Mouse (Mus musculus): ENCODE results near the gene Exoc7. TPM values are rescaled to one million over a fixed set of nuclear protein-coding genes. Genes with fewer than 3 reads are reported as not detected.

The Exoc7 gene
- polyA plus RNA-seq, 1 experiment from 2014 or later, result 47.8 TPM

- peak; percentile 84 for ATAC-seq (ENCODE audit: insufficient number of reproducible peaks, low FRiP score)
- WGBS, result 1% methylated on average over 61 of the region's 61 CpGs
- H3K9ac ChIP-seq, result peak within 1 kb of the TSS; percentile 81
- H3K36me3 ChIP-seq, result no peaks in the 10 kb centered on the region
- peak within 1 kb of the TSS; percentile 99 for H3K4me2 ChIP-seq
- H3K4me3 ChIP-seq, result peak within 1 kb of the TSS; percentile 69
- no peaks in the 10 kb centered on the region for H3K9me3 ChIP-seq (replicated peaks)
- H3K27me3 ChIP-seq (replicated peaks), result peaks cover 61% of the 10 kb centered on the region
- peaks cover 36% of the 10 kb centered on the region for H3K4me1 ChIP-seq (replicated peaks)
- H3K27ac ChIP-seq (ENCODE audit: poor library complexity, severe bottlenecking), result no peak within 1 kb of the TSS
Measured at GRCm38 (mm10) chr11:116335244-116336036, 28.4 kb upstream of the Exoc7 start, which contains the start of gene Foxj1. Gene Foxj1 (minus strand): TSS chr11:116335399.

GRCm38 (mm10) chr11:116334417-116334782, 27.4 kb upstream of the Exoc7 start:
- peaks cover 44% of the 10 kb centered on the region for H3K4me1 ChIP-seq (replicated peaks)
- H3K4me3 ChIP-seq, result peak overlapping the region; percentile 69
- H3K4me2 ChIP-seq, result peak overlapping the region; percentile 99
- H3K27me3 ChIP-seq (replicated peaks), result peaks cover 61% of the 10 kb centered on the region
- H3K27ac ChIP-seq (ENCODE audit: poor library complexity, severe bottlenecking), result no peak overlapping the region
- H3K36me3 ChIP-seq, result no peaks in the 10 kb centered on the region
- H3K9ac ChIP-seq, result peak overlapping the region; percentile 8; the same call in 1 of the 2 replicates
- no peaks in the 10 kb centered on the region for H3K9me3 ChIP-seq (replicated peaks)
- ATAC-seq (ENCODE audit: insufficient number of reproducible peaks, low FRiP score), result no peak
- 7% methylated on average over 26 of the region's 26 CpGs for WGBS

- H3K9ac ChIP-seq, result peak overlapping the region; percentile 8; the same call in 1 of the 2 replicates
Measured at GRCm38 (mm10) chr11:116333526-116334416, 26.7 kb upstream of the Exoc7 start.

GRCm38 (mm10) chr11:116332983-116333270, 25.9 kb upstream of the Exoc7 start:
- no peak overlapping the region for H3K27ac ChIP-seq (ENCODE audit: poor library complexity, severe bottlenecking)
- H3K4me1 ChIP-seq (replicated peaks), result peaks cover 45% of the 10 kb centered on the region
- no peak overlapping the region for H3K4me2 ChIP-seq
- H3K4me3 ChIP-seq, result no peak overlapping the region
- peaks cover 57% of the 10 kb centered on the region for H3K27me3 ChIP-seq (replicated peaks)
- H3K9me3 ChIP-seq (replicated peaks), result no peaks in the 10 kb centered on the region
- WGBS, result 85% methylated on average over 3 of the region's 3 CpGs
- no peak for ATAC-seq (ENCODE audit: insufficient number of reproducible peaks, low FRiP score)
- H3K9ac ChIP-seq, result no peak overlapping the region
- no peaks in the 10 kb centered on the region for H3K36me3 ChIP-seq

More at GRCm38 (mm10) chr11:116333526-116334416, 26.7 kb upstream of the Exoc7 start:
- Histone ChIP-seq H3K36me3 (no peaks in the 10 kb centered on the region), H3K27ac (ENCODE audit: poor library complexity, severe bottlenecking) (no peak overlapping the region), H3K4me2 (peak overlapping the region; percentile 99), H3K27me3 (replicated peaks) (peaks cover 59% of the 10 kb centered on the region), H3K4me1 (replicated peaks) (peaks cover 45% of the 10 kb centered on the region), H3K4me3 (peak overlapping the region; percentile 69), H3K9me3 (replicated peaks) (no peaks in the 10 kb centered on the region)
- WGBS, result 22% methylated on average over 31 of the region's 31 CpGs
- ATAC-seq (ENCODE audit: insufficient number of reproducible peaks, low FRiP score), result no peak

- Histone ChIP-seq H3K27me3 (replicated peaks) (peaks cover 51% of the 10 kb centered on the region), H3K9ac (no peak overlapping the region), H3K4me3 (no peak overlapping the region), H3K4me2 (no peak overlapping the region), H3K36me3 (no peaks in the 10 kb centered on the region), H3K9me3 (replicated peaks) (no peaks in the 10 kb centered on the region), H3K4me1 (replicated peaks) (peaks cover 45% of the 10 kb centered on the region), H3K27ac (ENCODE audit: poor library complexity, severe bottlenecking) (no peak overlapping the region)
- 50% methylated on average over 18 of the region's 19 CpGs for WGBS
- ATAC-seq (ENCODE audit: insufficient number of reproducible peaks, low FRiP score), result no peak
Measured at GRCm38 (mm10) chr11:116332232-116332982, 25.4 kb upstream of the Exoc7 start.

GRCm38 (mm10) chr11:116330211-116330518, 23.1 kb upstream of the Exoc7 start:
- Histone ChIP-seq H3K9me3 (replicated peaks) (no peaks in the 10 kb centered on the region), H3K27me3 (replicated peaks) (peaks cover 39% of the 10 kb centered on the region), H3K4me3 (no peak overlapping the region), H3K4me2 (no peak overlapping the region), H3K27ac (ENCODE audit: poor library complexity, severe bottlenecking) (no peak overlapping the region), H3K9ac (no peak overlapping the region), H3K4me1 (replicated peaks) (peaks cover 32% of the 10 kb centered on the region), H3K36me3 (no peaks in the 10 kb centered on the region)
- 63% methylated on average over 7 of the region's 7 CpGs for WGBS
- no peak for ATAC-seq (ENCODE audit: insufficient number of reproducible peaks, low FRiP score)

GRCm38 (mm10) chr11:116329314-116330210, 22.5 kb upstream of the Exoc7 start:
- Histone ChIP-seq H3K27me3 (replicated peaks) (peaks cover 33% of the 10 kb centered on the region), H3K4me3 (no peak overlapping the region), H3K4me2 (0 out of 2 replicates have a peak overlapping the region, but pooled peaks have one; percentile 5), H3K27ac (ENCODE audit: poor library complexity, severe bottlenecking) (no peak overlapping the region), H3K36me3 (no peaks in the 10 kb centered on the region), H3K9me3 (replicated peaks) (no peaks in the 10 kb centered on the region), H3K4me1 (replicated peaks) (peaks cover 26% of the 10 kb centered on the region), H3K9ac (no peak overlapping the region)
- 55% methylated on average over 18 of the region's 18 CpGs for WGBS
- ATAC-seq (ENCODE audit: insufficient number of reproducible peaks, low FRiP score), result no peak

GRCm38 (mm10) chr11:116326963-116327603, 20.1 kb upstream of the Exoc7 start:
- no peaks in the 10 kb centered on the region for H3K9me3 ChIP-seq (replicated peaks)
- H3K27ac ChIP-seq (ENCODE audit: poor library complexity, severe bottlenecking), result no peak overlapping the region
- WGBS, result 69% methylated on average over 7 of the region's 7 CpGs
- no peak overlapping the region for H3K4me2 ChIP-seq
- H3K4me3 ChIP-seq, result no peak overlapping the region
- no peak; the same call in 1 of the 2 replicates for ATAC-seq (ENCODE audit: insufficient number of reproducible peaks, low FRiP score)
- peaks cover 8% of the 10 kb centered on the region for H3K27me3 ChIP-seq (replicated peaks)
- no peak overlapping the region for H3K9ac ChIP-seq
- peaks cover 14% of the 10 kb centered on the region for H3K4me1 ChIP-seq (replicated peaks)
- no peaks in the 10 kb centered on the region for H3K36me3 ChIP-seq

- 0 out of 2 replicates have a peak, but pooled peaks cover 4% of the 10 kb centered on the region for H3K4me1 ChIP-seq (replicated peaks)
- H3K9ac ChIP-seq, result peak overlapping the region; percentile 78
- 2% methylated on average over 41 of the region's 41 CpGs for WGBS
Measured at GRCm38 (mm10) chr11:116318719-116319659, 12.0 kb upstream of the Exoc7 start.

More at GRCm38 (mm10) chr11:116318719-116319659, 12.0 kb upstream of the Exoc7 start:
- H3K4me2 ChIP-seq, result peak overlapping the region; percentile 97
- no peaks in the 10 kb centered on the region for H3K9me3 ChIP-seq (replicated peaks)
- peak overlapping the region; percentile 51 for H3K4me3 ChIP-seq
- H3K36me3 ChIP-seq, result no peaks in the 10 kb centered on the region
- ATAC-seq (ENCODE audit: insufficient number of reproducible peaks, low FRiP score), result peak; percentile 78
- peaks cover 20% of the 10 kb centered on the region; the same call in 1 of the 2 replicates for H3K27me3 ChIP-seq (replicated peaks)
- no peak overlapping the region for H3K27ac ChIP-seq (ENCODE audit: poor library complexity, severe bottlenecking)

All from heart, embryonic 12.5 days (tissue).